ENCODE assay signal across 12 mouse cellular contexts in genomic region chr2:79566280-79566933, GRCm38 (mm10).
DNase-seq lines count a peak whose midpoint lies in the region; ATAC-seq lines count a peak whose summit lies in the region.
"Had no signal": no experiment of that assay in that cellular context is flagged by ENCODE, and none has a peak within 500 bp of the region (broad histone marks: within the 10 kb centered on the region; RNA-seq: fewer than 3 reads in every experiment).

No protein-coding gene starts in this region.

- WGBS in heart, embryonic 12.5 days, result 14% methylated on average over 3 of the region's 3 CpGs
- WGBS in intestine, embryonic 15.5 days, result 34% methylated on average over 3 of the region's 3 CpGs
- WGBS in liver, embryonic 11.5 days, result 35% methylated on average over 3 of the region's 3 CpGs

- DNase-seq in heart, postnatal 10 days, result no peak
- DNase-seq in 416B (ENCODE audit: low read depth) (peak; percentile 95), R1 (ENCODE audit: low read depth, low spot score) (peak; percentile 92)
- DNase-seq in liver, embryonic 11.5 days (ENCODE audit: low spot score), result no peak
- no peak for DNase-seq in left cerebral cortex, postnatal 36 days (ENCODE audit: low spot score in 2 of 2)
- DNase-seq: cerebellum, adult 11 months had no signal

- H3K27me3 ChIP-seq in heart, embryonic 12.5 days (replicated peaks), result no peaks in the 10 kb centered on the region
- H3K27me3 ChIP-seq in intestine, embryonic 15.5 days (replicated peaks), result no peaks in the 10 kb centered on the region
- H3K27me3 ChIP-seq in liver, embryonic 11.5 days (replicated peaks; ENCODE audit: control insufficient read depth, insufficient read depth, low read length), result no peaks in the 10 kb centered on the region
- H3K27me3 ChIP-seq: hindbrain, embryonic 15.5 days; neural tube, embryonic 13.5 days had no signal

- peaks cover 35% of the 10 kb centered on the region for H3K4me1 ChIP-seq in heart, embryonic 12.5 days (replicated peaks)
- H3K4me1 ChIP-seq in intestine, embryonic 15.5 days (replicated peaks), result 0 out of 2 replicates have a peak, but pooled peaks cover 2% of the 10 kb centered on the region
- H3K4me1 ChIP-seq in liver, embryonic 11.5 days (replicated peaks; ENCODE audit: control insufficient read depth, insufficient read depth, low read length), result no peaks in the 10 kb centered on the region
- H3K4me1 ChIP-seq: hindbrain, embryonic 15.5 days had no signal

- no peaks in the 10 kb centered on the region for H3K9me3 ChIP-seq in heart, embryonic 12.5 days (replicated peaks)
- H3K9me3 ChIP-seq in intestine, embryonic 15.5 days, result no peaks in the 10 kb centered on the region
- no peaks in the 10 kb centered on the region for H3K9me3 ChIP-seq in liver, embryonic 11.5 days (ENCODE audit: control insufficient read depth, low read length)
- H3K9me3 ChIP-seq: hindbrain, embryonic 15.5 days; neural tube, embryonic 13.5 days had no signal

- peak overlapping the region; percentile 91 for H3K27ac ChIP-seq in heart, embryonic 12.5 days (ENCODE audit: poor library complexity, severe bottlenecking)
- peak overlapping the region; percentile 42; the same call in 1 of the 2 replicates for H3K27ac ChIP-seq in intestine, embryonic 15.5 days
- no peak overlapping the region for H3K27ac ChIP-seq in liver, embryonic 11.5 days (ENCODE audit: low read depth, low read length)
- H3K27ac ChIP-seq: hindbrain, embryonic 15.5 days; neural tube, embryonic 13.5 days had no signal

- no peaks in the 10 kb centered on the region for H3K36me3 ChIP-seq in heart, embryonic 12.5 days
- no peaks in the 10 kb centered on the region for H3K36me3 ChIP-seq in intestine, embryonic 15.5 days
- H3K36me3 ChIP-seq in liver, embryonic 11.5 days (ENCODE audit: control insufficient read depth, insufficient read depth, low read length), result no peaks in the 10 kb centered on the region
- H3K36me3 ChIP-seq: hindbrain, embryonic 15.5 days; neural tube, embryonic 13.5 days had no signal

- intact Hi-C loops in heart, postnatal 10 days (cut with DNase I), result no loop called here
- intact Hi-C loops in left cerebral cortex, postnatal 36 days (cut with DNase I), result no loop called here

- no peak overlapping the region for H3K9ac ChIP-seq in heart, embryonic 12.5 days
- H3K9ac ChIP-seq in intestine, embryonic 15.5 days, result no peak overlapping the region
- no peak overlapping the region for H3K9ac ChIP-seq in liver, embryonic 11.5 days (ENCODE audit: low read depth, low read length)
- H3K9ac ChIP-seq: hindbrain, embryonic 15.5 days; neural tube, embryonic 13.5 days had no signal

- peak; percentile 75 for ATAC-seq in heart, embryonic 12.5 days (ENCODE audit: insufficient number of reproducible peaks, low FRiP score)
- ATAC-seq in intestine, embryonic 15.5 days, result peak; percentile 95
- ATAC-seq in erythroid progenitor cell, adult 5-6 weeks (replicated peaks; ENCODE audit: low FRiP score, poor library complexity, severe bottlenecking), result no peak
- no peak for ATAC-seq in liver, embryonic 11.5 days (replicated peaks; ENCODE audit: low FRiP score)
- ATAC-seq: forebrain, embryonic 16.5 days had no signal

- H3K4me2 ChIP-seq in heart, embryonic 12.5 days, result no peak overlapping the region
- H3K4me2 ChIP-seq in intestine, embryonic 15.5 days (replicated peaks), result no peak overlapping the region
- H3K4me2 ChIP-seq in liver, embryonic 11.5 days, result no peak overlapping the region
- H3K4me2 ChIP-seq: hindbrain, embryonic 15.5 days; neural tube, embryonic 13.5 days had no signal

- H3K4me3 ChIP-seq in heart, embryonic 12.5 days, result no peak overlapping the region
- no peak overlapping the region for H3K4me3 ChIP-seq in intestine, embryonic 15.5 days (replicated peaks)
- no peak overlapping the region for H3K4me3 ChIP-seq in liver, embryonic 11.5 days (ENCODE audit: low read depth, low read length)
- H3K4me3 ChIP-seq: hindbrain, embryonic 15.5 days; neural tube, embryonic 13.5 days had no signal

Comparison
In these comparisons a context has a peak if more than half of its experiments do, and no peak if none do; other contexts are left out.
1. ATAC-seq: peak in heart, embryonic 12.5 days (single experiment) and intestine, embryonic 15.5 days (single experiment); none in erythroid progenitor cell, adult 5-6 weeks (single experiment) and liver, embryonic 11.5 days (single experiment).
2. DNase-seq: peak in 416B (single experiment) and R1 (single experiment); none in heart, postnatal 10 days (0 of 2), liver, embryonic 11.5 days (single experiment) and left cerebral cortex, postnatal 36 days (0 of 2).